Mouse (Mus musculus) small intestine, adult 2 months (tissue): ENCODE measurements around the gene Ube2a. TPM values are rescaled to one million over a fixed set of nuclear protein-coding genes. Genes with fewer than 3 reads are reported as not detected.

ENCODE experiments used
- H3K27ac ChIP-seq: fragments of 200-500 bp; 2 replicates; pipeline ENCODE4 v1.5.1; 2012; ENCODE audit warnings: low read depth, low read length, control low read depth, inconsistent platforms; ENCODE audit not compliant: insufficient read depth
- H3K27me3 ChIP-seq: fragments of 200-500 bp; 2 replicates; pipeline ENCODE4 v1.6.1; 2012; ENCODE audit warnings: mild to moderate bottlenecking, moderate library complexity, low read length, inconsistent platforms; ENCODE audit not compliant: control insufficient read depth, insufficient read depth
- H3K36me3 ChIP-seq: fragments of 200-500 bp; 2 replicates; pipeline ENCODE4 v1.6.1; 2012; ENCODE audit warnings: mild to moderate bottlenecking, low read length, control low read depth, inconsistent platforms; ENCODE audit not compliant: control insufficient read depth, insufficient read depth
- H3K4me1 ChIP-seq: fragments of 200-500 bp; 2 replicates; pipeline ENCODE4 v1.6.1; 2012; ENCODE audit warnings: low read length, inconsistent platforms, mixed read lengths; ENCODE audit not compliant: control insufficient read depth, insufficient read depth, insufficient read length
- H3K4me3 ChIP-seq: fragments of 200-500 bp; 2 replicates; pipeline ENCODE4 v1.5.1; 2012; ENCODE audit warnings: low read depth, mild to moderate bottlenecking, control low read depth, inconsistent platforms, low read length, moderate library complexity
- CTCF ChIP-seq: fragments of 200-500 bp; IDR thresholded peaks from 2 replicates; pipeline ENCODE4 v1.5.1; 2012; ENCODE audit warnings: low read depth, mild to moderate bottlenecking, control low read depth, inconsistent platforms, low read length, moderate library complexity, mixed read lengths; ENCODE audit not compliant: insufficient replicate concordance, insufficient read length; ENCODE audit errors: extremely low read depth
- POLR2A ChIP-seq: fragments of 200-500 bp; IDR thresholded peaks from 2 replicates; pipeline ENCODE4 v1.6.1; 2012; ENCODE audit warnings: low read depth, mild to moderate bottlenecking, control low read depth, inconsistent platforms, low read length, moderate library complexity
- WGBS: fragments of 180-500 bp; shearing (Covaris S2); methylation state at CpG from one replicate; pipeline ENCODE4 v1.1.7; 2018; 5-methylcytosine and 5-hydroxymethylcytosine counted together
- polyA plus RNA-seq: library from polyadenylated mRNA; depleted of rRNA; stranded (reverse); fragments of >200 nt; gene quantifications from 2 replicates; pipeline ENCODE4 v1.2.3, GENCODE M21; 2012; rRNA removed

Ube2a gene
- 20.6 and 34.2 TPM in 2 replicates for polyA plus RNA-seq

DNA sequence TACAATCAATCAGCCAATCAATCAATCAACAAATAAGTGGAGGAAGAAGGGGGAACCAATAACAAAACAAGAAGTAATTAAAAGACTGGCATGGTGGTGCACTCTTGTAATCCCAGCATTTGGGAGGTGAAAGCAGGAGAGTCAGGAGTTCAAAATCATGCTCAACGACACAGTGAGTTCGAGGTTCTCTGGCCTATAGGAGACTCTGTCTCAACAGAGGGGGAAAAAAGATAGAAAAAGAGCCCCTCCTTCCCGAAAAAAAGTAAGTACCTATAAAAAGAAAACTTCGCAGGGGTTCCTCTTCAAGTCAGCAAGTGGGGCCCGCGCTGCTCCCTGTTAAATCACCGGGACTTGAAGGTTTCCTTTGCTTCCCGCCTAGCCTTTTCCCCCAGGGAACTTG, at the start of gene Ube2a, which contains the start of gene C330007P06Rik:
Gene Ube2a (plus strand): TSS at position 136 of the 400 bp plus-strand sequence.
Gene C330007P06Rik (minus strand): TSS at position 347 of the 400 bp plus-strand sequence.
- Histone ChIP-seq H3K4me3 (peak within 1 kb of the TSS; percentile 100), H3K4me1 (no peaks in the 10 kb centered on the region), H3K36me3 (peaks cover 4% of the 10 kb centered on the region; the same call in 1 of the 2 replicates), H3K27me3 (no peaks in the 10 kb centered on the region), H3K27ac (peak within 1 kb of the TSS; percentile 51)
- 17% methylated on average over 8 of the region's 8 CpGs for WGBS
- no peak for TF ChIP-seq POLR2A
- no peak for TF ChIP-seq CTCF

DNA sequence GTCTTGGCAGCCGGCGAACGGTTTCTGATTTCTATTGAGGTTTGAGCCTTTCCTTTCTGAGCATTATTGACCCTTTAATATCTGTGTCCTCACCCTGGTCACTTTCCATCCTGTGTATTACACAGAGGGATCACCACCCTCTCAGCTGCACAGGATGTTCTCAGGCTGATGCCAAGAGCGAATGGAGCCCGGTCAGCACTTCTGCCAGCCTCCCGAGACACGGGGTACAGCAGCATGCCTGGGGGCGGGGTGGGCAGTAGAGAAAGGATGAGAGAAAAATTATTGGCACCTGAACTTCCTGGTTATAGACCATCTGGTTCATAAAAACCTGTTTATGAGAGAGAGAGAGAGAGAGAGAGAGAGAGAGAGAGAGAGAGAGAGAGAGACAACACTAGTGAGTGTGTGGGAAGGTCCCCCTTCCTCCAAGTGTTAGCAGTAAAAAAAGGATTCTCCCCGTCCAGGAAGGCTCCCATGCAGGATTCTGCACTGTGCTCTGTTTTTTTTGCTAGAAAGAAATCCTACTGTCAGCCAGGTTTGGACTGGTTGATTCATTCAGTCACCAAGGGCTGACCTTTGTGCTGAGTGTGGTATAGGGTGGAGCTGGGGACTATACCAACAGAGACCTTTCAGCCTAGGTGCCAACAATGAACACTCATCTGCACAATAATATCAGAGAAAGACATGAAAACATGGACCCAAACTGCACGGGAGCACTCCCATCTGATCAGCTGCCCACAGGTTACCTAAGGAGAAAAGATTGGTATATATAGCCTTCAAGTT, 49.6 kb upstream of the Ube2a start:
- H3K36me3 ChIP-seq = no peaks in the 10 kb centered on the region
- H3K4me3 ChIP-seq = no peak overlapping the region
- peak overlapping the region; percentile 97 for H3K27ac ChIP-seq
- no peak for TF ChIP-seq POLR2A
- TF ChIP-seq CTCF = no peak
- peaks cover 19% of the 10 kb centered on the region; the same call in 1 of the 2 replicates for H3K4me1 ChIP-seq
- 39% methylated on average over 10 of the region's 10 CpGs for whole genome bisulfite sequencing
- H3K27me3 ChIP-seq = no peaks in the 10 kb centered on the region

DNA sequence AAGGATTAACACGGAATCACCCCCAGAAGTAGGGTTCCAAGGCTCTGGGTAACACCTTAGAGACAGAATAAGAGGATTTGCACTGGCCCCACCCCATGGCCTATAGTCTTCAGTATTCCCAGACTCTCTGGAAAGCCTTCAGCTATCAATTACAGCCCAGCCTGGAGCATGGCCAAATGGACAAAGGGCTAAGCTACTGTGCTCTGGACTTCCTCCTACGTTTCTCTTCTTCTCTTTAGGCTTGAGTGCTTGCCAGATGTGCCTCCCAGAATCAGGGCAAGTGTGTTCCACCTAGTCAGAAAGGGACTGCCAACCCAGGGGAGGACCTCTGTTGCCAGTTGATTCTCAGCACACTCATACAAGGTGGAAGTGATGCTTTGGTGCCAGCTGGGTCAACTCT, 48.7 kb upstream of the Ube2a start:
- no peak for TF ChIP-seq CTCF
- TF ChIP-seq POLR2A = no peak
- no peaks in the 10 kb centered on the region for H3K36me3 ChIP-seq
- H3K27me3 ChIP-seq = no peaks in the 10 kb centered on the region
- peak overlapping the region; percentile 100 for H3K27ac ChIP-seq
- 25% methylated on average over 2 of the region's 2 CpGs for WGBS
- peaks cover 22% of the 10 kb centered on the region; the same call in 1 of the 2 replicates for H3K4me1 ChIP-seq
- H3K4me3 ChIP-seq = no peak overlapping the region

DNA sequence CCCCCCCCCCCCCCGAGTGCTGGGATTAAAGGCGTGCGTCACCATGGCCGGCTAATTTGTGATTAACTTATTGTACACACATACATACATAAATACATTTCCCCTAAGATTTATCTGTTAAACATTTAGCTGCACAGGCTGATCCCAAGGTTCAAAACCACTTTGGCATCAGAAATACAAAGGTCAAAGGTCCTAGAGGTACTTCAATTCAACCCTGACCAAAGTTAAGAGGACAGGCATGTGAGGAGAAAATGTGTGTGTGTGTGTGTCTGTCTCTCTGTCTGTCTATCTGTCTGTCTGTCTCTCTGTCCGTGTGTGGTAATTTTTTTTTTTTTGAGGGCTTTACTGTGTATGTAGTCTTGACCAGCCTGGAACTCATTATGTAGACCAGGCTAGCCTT, 46.8 kb upstream of the Ube2a start:
- Histone ChIP-seq H3K4me3 (no peak overlapping the region), H3K27me3 (no peaks in the 10 kb centered on the region), H3K27ac (peak overlapping the region; percentile 93), H3K4me1 (peaks cover 22% of the 10 kb centered on the region; the same call in 1 of the 2 replicates), H3K36me3 (no peaks in the 10 kb centered on the region)
- no peak for TF ChIP-seq CTCF
- no peak for TF ChIP-seq POLR2A
- 86% methylated on average over 4 of the region's 5 CpGs for WGBS

DNA sequence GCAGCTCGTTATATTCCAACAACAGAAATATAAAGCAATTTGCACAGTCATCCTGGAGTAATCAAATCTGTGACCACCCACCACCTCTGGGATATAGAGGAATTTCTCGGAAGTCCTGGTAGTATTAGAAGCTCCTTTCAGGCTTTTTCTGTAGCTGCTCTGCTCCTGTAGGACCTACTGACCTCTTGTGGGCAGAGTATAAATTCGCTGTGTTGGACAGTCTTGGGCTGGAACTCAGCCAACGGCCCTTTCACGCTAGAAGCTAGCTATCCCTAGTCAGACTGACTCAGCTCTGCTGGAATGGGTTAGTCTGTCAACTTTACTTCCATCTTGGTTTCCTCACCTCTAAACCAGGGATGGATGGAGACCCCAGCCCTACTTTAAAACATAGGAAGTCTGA, 43.4 kb upstream of the Ube2a start:
- WGBS = 27% methylated on average over 5 of the region's 5 CpGs
- no peaks in the 10 kb centered on the region for H3K36me3 ChIP-seq
- peak overlapping the region; percentile 95; the same call in 1 of the 2 replicates for H3K27ac ChIP-seq
- no peak overlapping the region for H3K4me3 ChIP-seq
- no peaks in the 10 kb centered on the region for H3K27me3 ChIP-seq
- peaks cover 19% of the 10 kb centered on the region; the same call in 1 of the 2 replicates for H3K4me1 ChIP-seq
- TF ChIP-seq POLR2A = no peak
- no peak for TF ChIP-seq CTCF

DNA sequence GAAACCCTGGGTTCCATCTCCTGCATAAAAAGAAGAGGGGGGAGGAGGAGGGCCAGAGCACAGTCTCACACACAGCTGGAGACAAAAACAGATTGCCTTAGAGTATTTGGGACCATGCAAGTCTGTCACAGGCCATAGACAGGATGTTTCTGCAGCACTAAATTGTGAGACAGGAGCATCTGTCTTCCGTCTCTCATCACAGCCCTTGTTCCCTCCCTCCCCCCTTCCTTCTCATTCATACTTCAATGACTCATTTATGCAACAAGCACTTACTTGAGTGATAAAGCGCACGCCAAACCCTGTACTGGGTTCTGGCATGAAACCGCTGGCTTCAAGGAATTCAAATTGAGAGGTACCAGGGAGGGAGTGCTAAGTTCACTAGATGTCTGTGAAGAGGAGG, 42.1 kb upstream of the Ube2a start:
- Histone ChIP-seq H3K4me3 (no peak overlapping the region), H3K36me3 (no peaks in the 10 kb centered on the region), H3K4me1 (peaks cover 18% of the 10 kb centered on the region; the same call in 1 of the 2 replicates), H3K27ac (peak overlapping the region; percentile 81), H3K27me3 (no peaks in the 10 kb centered on the region)
- 38% methylated on average over 4 of the region's 4 CpGs for WGBS
- no peak for TF ChIP-seq POLR2A
- TF ChIP-seq CTCF = no peak

DNA sequence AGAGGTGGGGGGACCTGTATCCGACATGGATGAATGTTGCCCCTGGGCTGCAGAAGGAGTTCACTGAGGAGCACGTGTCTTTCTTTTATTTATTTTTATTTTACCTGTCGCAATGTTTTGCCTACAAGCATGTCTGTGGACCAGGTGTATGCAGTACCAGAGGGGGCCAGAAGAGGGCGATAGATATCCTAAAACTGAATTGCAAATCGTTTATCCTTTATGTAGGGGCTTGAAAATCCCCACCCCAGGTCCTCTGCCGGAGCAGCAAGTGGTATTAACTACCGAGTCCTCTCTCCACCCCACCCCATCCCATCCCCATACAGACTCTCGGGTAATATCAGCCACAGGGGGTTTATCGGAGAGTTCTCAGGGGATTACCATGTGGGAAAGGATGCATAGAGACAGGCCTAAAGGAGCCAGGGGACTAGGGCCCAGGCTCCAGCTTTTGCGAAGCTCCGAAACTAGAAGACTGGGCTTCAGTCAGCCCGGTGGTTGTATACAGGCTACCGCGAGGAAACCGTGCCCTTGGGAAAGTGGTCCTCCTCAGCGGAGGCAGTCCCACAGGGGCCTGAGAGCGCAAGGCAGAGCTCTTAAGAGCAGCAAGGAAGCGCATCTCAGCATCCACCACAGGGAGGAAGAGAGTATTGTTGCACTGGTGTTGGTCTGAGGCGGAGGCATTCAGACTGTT, 40.2 kb upstream of the Ube2a start:
- peaks cover 15% of the 10 kb centered on the region; the same call in 1 of the 2 replicates for H3K4me1 ChIP-seq
- TF ChIP-seq POLR2A (no peak), CTCF (peak; percentile 44; the same call in 1 of the 2 replicates)
- WGBS = 40% methylated on average over 19 of the region's 19 CpGs
- no peak overlapping the region; the same call in 1 of the 2 replicates for H3K27ac ChIP-seq
- no peaks in the 10 kb centered on the region for H3K27me3 ChIP-seq
- H3K4me3 ChIP-seq = no peak overlapping the region
- no peaks in the 10 kb centered on the region for H3K36me3 ChIP-seq
